Mouse (Mus musculus): ENCODE data around the gene Pced1b. TPM values are rescaled to one million over a fixed set of nuclear protein-coding genes. Genes with fewer than 3 reads are reported as not detected.
A peak's percentile ranks its signal among the peaks of the same experiment; 100 is the strongest.

Gene Pced1b
- polyA plus RNA-seq, 1 experiment from 2014 or later = 6.0 TPM

GRCm38 (mm10) chr15:97229494-97230077, 17.3 kb upstream of the Pced1b start:
- ATAC-seq (ENCODE audit: low FRiP score, low TSS enrichment) = no peak
- H3K9me3 ChIP-seq (ENCODE audit: low read length) = peaks cover 5% of the 10 kb centered on the region
- H3K4me2 ChIP-seq (replicated peaks; ENCODE audit: low read depth, low read length) = no peak overlapping the region
- no peak overlapping the region for H3K27ac ChIP-seq (ENCODE audit: low read length)
- no peaks in the 10 kb centered on the region for H3K4me1 ChIP-seq (ENCODE audit: insufficient read depth, low read length)
- H3K36me3 ChIP-seq (ENCODE audit: insufficient read depth, low read length) = no peaks in the 10 kb centered on the region
- H3K9ac ChIP-seq (replicated peaks; ENCODE audit: low read length) = no peak overlapping the region
- 83% methylated on average over 11 of the region's 11 CpGs for WGBS
- H3K4me3 ChIP-seq (ENCODE audit: low read length) = no peak overlapping the region
- no peaks in the 10 kb centered on the region for H3K27me3 ChIP-seq (ENCODE audit: insufficient read depth, low read length)

DNA sequence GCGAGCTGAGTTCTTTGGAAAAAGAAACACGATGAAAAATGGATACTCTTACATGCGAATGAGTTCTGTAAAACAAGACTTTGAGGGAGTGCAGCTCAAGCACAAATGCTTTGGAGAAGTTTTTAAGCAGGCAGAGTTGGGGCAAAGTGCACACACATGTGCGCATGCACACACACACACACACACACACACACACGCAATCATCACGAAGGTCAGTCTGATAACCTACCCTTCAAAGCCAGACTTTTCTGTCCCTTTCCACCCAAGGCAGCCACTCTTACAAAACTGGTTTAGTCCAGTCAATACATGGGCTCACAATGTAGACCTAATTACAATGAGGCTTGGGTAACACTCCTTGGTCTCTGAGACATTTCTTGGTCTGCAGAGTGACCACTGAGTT, 12.8 kb upstream of the Pced1b start:
- Histone ChIP-seq H3K4me3 (ENCODE audit: low read length) (no peak overlapping the region), H3K4me2 (replicated peaks; ENCODE audit: low read depth, low read length) (no peak overlapping the region), H3K36me3 (ENCODE audit: insufficient read depth, low read length) (no peaks in the 10 kb centered on the region), H3K9ac (replicated peaks; ENCODE audit: low read length) (no peak overlapping the region), H3K27ac (ENCODE audit: low read length) (no peak overlapping the region), H3K4me1 (ENCODE audit: insufficient read depth, low read length) (no peaks in the 10 kb centered on the region), H3K9me3 (ENCODE audit: low read length) (peaks cover 5% of the 10 kb centered on the region), H3K27me3 (ENCODE audit: insufficient read depth, low read length) (no peaks in the 10 kb centered on the region)
- no peak for ATAC-seq (ENCODE audit: low FRiP score, low TSS enrichment)
- WGBS = 85% methylated on average over 6 of the region's 6 CpGs

GRCm38 (mm10) chr15:97235183-97235582, 11.7 kb upstream of the Pced1b start:
- Histone ChIP-seq H3K27ac (ENCODE audit: low read length) (no peak overlapping the region), H3K4me1 (ENCODE audit: insufficient read depth, low read length) (no peaks in the 10 kb centered on the region), H3K27me3 (ENCODE audit: insufficient read depth, low read length) (no peaks in the 10 kb centered on the region), H3K9me3 (ENCODE audit: low read length) (peaks cover 5% of the 10 kb centered on the region), H3K36me3 (ENCODE audit: insufficient read depth, low read length) (peaks cover 4% of the 10 kb centered on the region; the same call in 1 of the 2 replicates), H3K4me3 (ENCODE audit: low read length) (no peak overlapping the region), H3K9ac (replicated peaks; ENCODE audit: low read length) (no peak overlapping the region), H3K4me2 (replicated peaks; ENCODE audit: low read depth, low read length) (no peak overlapping the region)
- 34% methylated on average over 7 of the region's 7 CpGs for WGBS
- 0 out of 2 replicates have a peak, but pooled peaks have one; percentile 39 for ATAC-seq (ENCODE audit: low FRiP score, low TSS enrichment)

GRCm38 (mm10) chr15:97236943-97237342, 10.0 kb upstream of the Pced1b start:
- Histone ChIP-seq H3K9me3 (ENCODE audit: low read length) (no peaks in the 10 kb centered on the region), H3K9ac (replicated peaks; ENCODE audit: low read length) (no peak overlapping the region), H3K4me1 (ENCODE audit: insufficient read depth, low read length) (no peaks in the 10 kb centered on the region), H3K27me3 (ENCODE audit: insufficient read depth, low read length) (no peaks in the 10 kb centered on the region), H3K4me3 (ENCODE audit: low read length) (no peak overlapping the region), H3K4me2 (replicated peaks; ENCODE audit: low read depth, low read length) (no peak overlapping the region), H3K36me3 (ENCODE audit: insufficient read depth, low read length) (peaks cover 4% of the 10 kb centered on the region; the same call in 1 of the 2 replicates), H3K27ac (ENCODE audit: low read length) (no peak overlapping the region)
- no peak for ATAC-seq (ENCODE audit: low FRiP score, low TSS enrichment)
- WGBS = 55% methylated on average over 9 of the region's 9 CpGs

GRCm38 (mm10) chr15:97245392-97245791, 1.5 kb upstream of the Pced1b start:
- WGBS = 76% methylated on average over 18 of the region's 18 CpGs
- H3K4me3 ChIP-seq (ENCODE audit: low read length) = peak overlapping the region; percentile 82; the same call in 1 of the 2 replicates
- no peak overlapping the region for H3K9ac ChIP-seq (replicated peaks; ENCODE audit: low read length)
- no peaks in the 10 kb centered on the region for H3K9me3 ChIP-seq (ENCODE audit: low read length)
- no peak overlapping the region for H3K27ac ChIP-seq (ENCODE audit: low read length)
- no peak for ATAC-seq (ENCODE audit: low FRiP score, low TSS enrichment)
- H3K36me3 ChIP-seq (ENCODE audit: insufficient read depth, low read length) = peaks cover 6% of the 10 kb centered on the region; the same call in 1 of the 2 replicates
- no peaks in the 10 kb centered on the region for H3K27me3 ChIP-seq (ENCODE audit: insufficient read depth, low read length)
- peaks cover 11% of the 10 kb centered on the region; the same call in 1 of the 2 replicates for H3K4me1 ChIP-seq (ENCODE audit: insufficient read depth, low read length)
- no peak overlapping the region for H3K4me2 ChIP-seq (replicated peaks; ENCODE audit: low read depth, low read length)

DNA sequence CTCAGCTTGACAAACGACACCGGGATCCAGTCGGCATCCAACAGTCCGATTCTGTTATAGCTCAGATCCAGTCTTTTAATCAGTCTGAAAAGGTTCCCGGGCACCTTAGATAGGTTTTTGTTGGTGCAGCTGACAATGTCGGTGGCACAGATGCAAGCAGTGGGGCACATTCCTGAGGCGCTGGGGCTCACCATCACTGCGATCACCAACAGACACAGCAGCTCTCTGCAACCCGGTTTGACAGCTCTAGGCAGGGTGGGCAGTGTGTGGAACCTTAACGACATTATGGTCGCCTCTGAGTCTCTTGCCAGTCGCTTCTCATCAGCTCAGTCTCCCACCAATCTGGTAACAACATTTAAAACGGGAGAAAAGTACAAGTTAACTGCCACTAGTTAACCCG, 651 bp upstream of the Pced1b start:
- Histone ChIP-seq H3K4me1 (ENCODE audit: insufficient read depth, low read length) (peaks cover 11% of the 10 kb centered on the region; the same call in 1 of the 2 replicates), H3K36me3 (ENCODE audit: insufficient read depth, low read length) (peaks cover 6% of the 10 kb centered on the region; the same call in 1 of the 2 replicates), H3K4me3 (ENCODE audit: low read length) (peak overlapping the region; percentile 82), H3K27me3 (ENCODE audit: insufficient read depth, low read length) (no peaks in the 10 kb centered on the region), H3K4me2 (replicated peaks; ENCODE audit: low read depth, low read length) (peak overlapping the region; percentile 86), H3K27ac (ENCODE audit: low read length) (no peak overlapping the region), H3K9ac (replicated peaks; ENCODE audit: low read length) (0 out of 2 replicates have a peak overlapping the region, but pooled peaks have one; percentile 95), H3K9me3 (ENCODE audit: low read length) (no peaks in the 10 kb centered on the region)
- 29% methylated on average over 14 of the region's 14 CpGs for WGBS
- no peak for ATAC-seq (ENCODE audit: low FRiP score, low TSS enrichment)

- peak overlapping the region; percentile 95 for H3K9ac ChIP-seq (replicated peaks; ENCODE audit: low read length)
- H3K9me3 ChIP-seq (ENCODE audit: low read length) = no peaks in the 10 kb centered on the region
- H3K4me1 ChIP-seq (ENCODE audit: insufficient read depth, low read length) = peaks cover 11% of the 10 kb centered on the region; the same call in 1 of the 2 replicates
- H3K27me3 ChIP-seq (ENCODE audit: insufficient read depth, low read length) = no peaks in the 10 kb centered on the region
- H3K36me3 ChIP-seq (ENCODE audit: insufficient read depth, low read length) = peaks cover 6% of the 10 kb centered on the region; the same call in 1 of the 2 replicates
- peak overlapping the region; percentile 86 for H3K4me2 ChIP-seq (replicated peaks; ENCODE audit: low read depth, low read length)
- H3K27ac ChIP-seq (ENCODE audit: low read length) = peak overlapping the region; percentile 94
- peak overlapping the region; percentile 82 for H3K4me3 ChIP-seq (ENCODE audit: low read length)
- ATAC-seq (ENCODE audit: low FRiP score, low TSS enrichment) = peak; percentile 49
- WGBS = 1% methylated on average over 14 of the region's 14 CpGs
Measured at GRCm38 (mm10) chr15:97247791-97248161, 869 bp downstream of the Pced1b start.

- ATAC-seq (ENCODE audit: low FRiP score, low TSS enrichment) = no peak
- peaks cover 11% of the 10 kb centered on the region; the same call in 1 of the 2 replicates for H3K4me1 ChIP-seq (ENCODE audit: insufficient read depth, low read length)
- no peaks in the 10 kb centered on the region for H3K9me3 ChIP-seq (ENCODE audit: low read length)
- WGBS = 27% methylated on average over 8 of the region's 8 CpGs
- peak overlapping the region; percentile 94 for H3K27ac ChIP-seq (ENCODE audit: low read length)
- no peaks in the 10 kb centered on the region for H3K27me3 ChIP-seq (ENCODE audit: insufficient read depth, low read length)
- H3K4me2 ChIP-seq (replicated peaks; ENCODE audit: low read depth, low read length) = peak overlapping the region; percentile 86
- peaks cover 6% of the 10 kb centered on the region; the same call in 1 of the 2 replicates for H3K36me3 ChIP-seq (ENCODE audit: insufficient read depth, low read length)
- H3K9ac ChIP-seq (replicated peaks; ENCODE audit: low read length) = peak overlapping the region; percentile 95
- H3K4me3 ChIP-seq (ENCODE audit: low read length) = peak overlapping the region; percentile 82
Measured at GRCm38 (mm10) chr15:97248296-97248695, 1.4 kb downstream of the Pced1b start.

DNA sequence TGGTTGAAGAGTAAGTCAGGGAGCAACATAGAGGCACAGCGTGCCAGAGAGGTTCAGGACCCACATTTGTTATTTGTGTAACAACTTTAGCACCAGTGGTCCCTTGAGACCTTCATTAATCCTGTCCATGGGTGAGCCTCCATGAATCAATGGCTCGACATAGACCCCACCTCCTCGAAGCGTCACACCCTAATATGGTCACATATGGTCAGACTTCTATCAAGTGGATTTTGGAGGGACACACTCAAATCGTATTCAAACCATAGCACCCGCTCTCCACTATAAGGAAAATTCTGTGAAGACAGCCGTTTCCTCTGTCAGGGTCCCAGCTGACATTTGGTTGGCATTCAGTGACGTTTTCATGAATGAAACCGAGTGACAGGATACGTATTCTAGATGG, 2.4 kb downstream of the Pced1b start:
- Histone ChIP-seq H3K27ac (ENCODE audit: low read length) (no peak overlapping the region), H3K9ac (replicated peaks; ENCODE audit: low read length) (no peak overlapping the region), H3K27me3 (ENCODE audit: insufficient read depth, low read length) (no peaks in the 10 kb centered on the region), H3K36me3 (ENCODE audit: insufficient read depth, low read length) (peaks cover 6% of the 10 kb centered on the region; the same call in 1 of the 2 replicates), H3K9me3 (ENCODE audit: low read length) (no peaks in the 10 kb centered on the region), H3K4me2 (replicated peaks; ENCODE audit: low read depth, low read length) (no peak overlapping the region), H3K4me1 (ENCODE audit: insufficient read depth, low read length) (peaks cover 11% of the 10 kb centered on the region; the same call in 1 of the 2 replicates), H3K4me3 (ENCODE audit: low read length) (no peak overlapping the region)
- ATAC-seq (ENCODE audit: low FRiP score, low TSS enrichment) = no peak
- WGBS = 92% methylated on average over 10 of the region's 10 CpGs

DNA sequence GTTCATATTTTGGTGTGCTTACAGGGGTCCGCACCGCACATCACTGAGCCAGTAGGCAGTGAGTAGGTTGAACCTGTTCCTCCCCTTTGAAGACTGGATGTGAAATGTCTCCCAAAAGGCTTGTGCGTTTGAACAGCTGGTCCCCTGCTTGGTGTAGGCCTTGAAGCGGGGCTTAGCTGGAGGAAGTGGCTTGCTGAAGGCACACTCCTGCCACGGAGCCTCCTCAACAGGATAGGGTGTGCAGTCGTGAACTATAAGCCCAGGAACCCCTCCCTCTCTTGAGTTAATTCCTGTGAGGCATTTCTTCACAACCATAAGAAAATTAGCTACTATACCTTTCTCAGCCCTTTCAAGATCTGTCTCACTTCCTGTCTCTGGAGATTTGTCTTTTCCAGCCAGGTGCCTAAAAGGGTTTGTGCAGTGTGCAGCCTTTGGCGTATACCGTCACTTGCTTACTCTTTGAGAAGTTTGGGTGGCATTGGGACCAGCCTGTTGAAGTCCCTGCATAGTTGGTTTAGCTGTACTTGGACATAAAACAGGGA, 5.7 kb downstream of the Pced1b start:
- H3K4me2 ChIP-seq (replicated peaks; ENCODE audit: low read depth, low read length) = no peak overlapping the region
- H3K36me3 ChIP-seq (ENCODE audit: insufficient read depth, low read length) = no peaks in the 10 kb centered on the region
- H3K9ac ChIP-seq (replicated peaks; ENCODE audit: low read length) = no peak overlapping the region
- no peak for ATAC-seq (ENCODE audit: low FRiP score, low TSS enrichment)
- no peaks in the 10 kb centered on the region for H3K9me3 ChIP-seq (ENCODE audit: low read length)
- no peak overlapping the region for H3K27ac ChIP-seq (ENCODE audit: low read length)
- H3K4me1 ChIP-seq (ENCODE audit: insufficient read depth, low read length) = peaks cover 13% of the 10 kb centered on the region
- H3K27me3 ChIP-seq (ENCODE audit: insufficient read depth, low read length) = no peaks in the 10 kb centered on the region
- 83% methylated on average over 8 of the region's 8 CpGs for WGBS
- no peak overlapping the region for H3K4me3 ChIP-seq (ENCODE audit: low read length)

Measured in kidney, embryonic 16.5 days (tissue).